Mouse (Mus musculus): ENCODE results near the gene Ptpn14. TPM values are rescaled to one million over a fixed set of nuclear protein-coding genes. Genes with fewer than 3 reads are reported as not detected.

Ptpn14 gene
- polyA plus RNA-seq, 1 experiment from 2014 or later = 11.6 TPM

DNA sequence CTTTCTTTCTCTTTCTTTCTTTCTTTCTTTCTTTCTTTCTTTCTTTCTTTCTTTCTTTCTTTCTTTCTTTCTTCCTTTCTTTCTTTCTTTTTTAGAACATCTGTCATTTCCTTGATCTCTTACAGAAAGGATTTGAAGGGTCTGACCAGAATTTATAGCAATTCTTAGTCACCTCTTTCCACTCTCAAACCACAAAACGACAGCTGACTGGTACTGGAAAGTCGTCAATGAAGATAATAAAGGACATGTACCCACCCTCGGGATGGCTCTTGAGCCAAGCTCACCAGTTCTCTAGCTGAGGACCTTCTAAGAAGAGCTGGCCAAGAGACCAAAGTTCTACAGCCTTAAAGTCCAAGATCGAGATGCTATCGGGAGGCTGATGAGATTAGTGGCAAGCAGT is 9.5 kb upstream of the Ptpn14 start:
- H3K27me3 ChIP-seq (replicated peaks) = no peaks in the 10 kb centered on the region
- 0 out of 2 replicates have a peak, but pooled peaks cover 3% of the 10 kb centered on the region for H3K4me1 ChIP-seq (replicated peaks)
- H3K9ac ChIP-seq = no peak overlapping the region
- 76% methylated on average over 5 of the region's 5 CpGs for WGBS
- no peak for ATAC-seq (ENCODE audit: insufficient number of reproducible peaks, low FRiP score)
- no peak overlapping the region for H3K4me3 ChIP-seq
- H3K9me3 ChIP-seq (replicated peaks) = peaks cover 6% of the 10 kb centered on the region; the same call in 1 of the 2 replicates
- no peaks in the 10 kb centered on the region for H3K36me3 ChIP-seq
- H3K27ac ChIP-seq (ENCODE audit: poor library complexity, severe bottlenecking) = no peak overlapping the region
- H3K4me2 ChIP-seq = no peak overlapping the region

DNA sequence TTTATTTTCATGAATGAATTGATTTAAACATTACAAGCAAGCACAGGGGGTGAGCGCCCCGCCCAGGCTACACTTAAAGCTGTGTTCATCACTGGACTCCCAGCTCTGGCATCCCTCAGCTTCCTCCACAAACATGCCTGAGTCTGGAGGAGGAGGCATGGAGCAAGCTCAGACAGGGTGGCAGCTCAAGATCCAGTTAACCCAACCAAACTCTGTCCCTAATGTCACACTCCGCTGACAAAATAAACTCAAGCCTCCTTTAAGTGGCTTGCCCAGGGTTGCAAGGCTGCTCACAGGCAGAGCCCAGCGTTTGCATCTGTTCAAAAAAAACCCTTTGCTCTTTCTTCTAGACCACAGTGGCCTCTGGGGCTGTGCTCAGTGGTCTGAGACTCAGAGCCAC is 1.9 kb upstream of the Ptpn14 start:
- no peaks in the 10 kb centered on the region for H3K27me3 ChIP-seq (replicated peaks)
- no peak for ATAC-seq (ENCODE audit: insufficient number of reproducible peaks, low FRiP score)
- WGBS = 68% methylated on average over 4 of the region's 4 CpGs
- H3K4me1 ChIP-seq (replicated peaks) = peaks cover 31% of the 10 kb centered on the region
- H3K9ac ChIP-seq = no peak overlapping the region
- 0 out of 2 replicates have a peak, but pooled peaks cover 3% of the 10 kb centered on the region for H3K9me3 ChIP-seq (replicated peaks)
- no peak overlapping the region for H3K4me2 ChIP-seq
- no peaks in the 10 kb centered on the region for H3K36me3 ChIP-seq
- no peak overlapping the region for H3K4me3 ChIP-seq
- no peak overlapping the region for H3K27ac ChIP-seq (ENCODE audit: poor library complexity, severe bottlenecking)

DNA sequence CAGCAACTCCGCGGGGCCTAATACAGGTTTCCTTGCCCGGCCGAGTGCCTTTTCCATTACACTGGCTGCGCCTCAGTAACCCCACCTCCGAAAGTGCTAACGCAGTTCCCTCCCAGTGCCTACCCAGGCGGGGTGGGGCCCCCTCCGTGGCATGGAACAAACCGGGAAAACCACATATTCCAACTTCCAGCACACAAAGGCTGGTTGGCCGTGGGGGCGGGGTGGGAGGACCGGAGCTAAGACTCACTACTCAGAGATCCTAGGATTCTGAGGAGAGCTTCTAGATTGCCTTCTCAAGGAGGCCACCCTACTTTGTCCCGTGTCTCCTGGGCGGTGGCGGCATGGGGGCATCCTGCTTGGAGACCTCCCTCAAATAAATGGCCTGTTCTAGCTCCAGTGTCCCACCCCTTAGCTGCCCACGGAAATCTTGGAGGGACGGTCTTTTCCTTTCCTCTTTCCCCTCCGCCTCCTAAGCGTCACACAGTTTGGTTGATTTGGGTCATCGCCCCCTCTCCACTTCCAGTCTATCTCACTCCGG is 653 bp upstream of the Ptpn14 start:
- Histone ChIP-seq H3K4me3 (peak overlapping the region; percentile 67), H3K9ac (peak overlapping the region; percentile 87), H3K36me3 (no peaks in the 10 kb centered on the region), H3K4me1 (replicated peaks) (peaks cover 44% of the 10 kb centered on the region), H3K9me3 (replicated peaks) (0 out of 2 replicates have a peak, but pooled peaks cover 3% of the 10 kb centered on the region), H3K4me2 (peak overlapping the region; percentile 88), H3K27ac (ENCODE audit: poor library complexity, severe bottlenecking) (peak overlapping the region; percentile 94), H3K27me3 (replicated peaks) (no peaks in the 10 kb centered on the region)
- peak; percentile 68 for ATAC-seq (ENCODE audit: insufficient number of reproducible peaks, low FRiP score)
- WGBS = 2% methylated on average over 22 of the region's 22 CpGs

DNA sequence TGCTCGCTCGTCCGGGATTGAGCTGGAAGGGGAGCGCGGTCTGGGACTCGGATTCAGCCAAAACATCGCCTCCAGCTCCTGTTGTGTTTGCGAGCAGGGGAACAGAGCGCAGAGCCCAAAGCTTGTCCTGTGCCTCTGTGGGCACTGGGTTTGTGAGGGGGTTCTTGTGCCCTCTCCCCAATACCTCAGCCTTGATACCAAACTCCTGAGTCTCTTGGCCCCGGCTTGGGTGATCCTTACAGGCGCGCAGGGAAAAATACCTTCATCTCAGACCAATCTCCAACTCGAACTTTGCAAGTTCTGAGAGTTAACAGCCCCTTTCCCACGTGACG is 682 bp downstream of the Ptpn14 start:
- Histone ChIP-seq H3K4me3 (peak overlapping the region; percentile 67), H3K27ac (ENCODE audit: poor library complexity, severe bottlenecking) (peak overlapping the region; percentile 94), H3K4me2 (peak overlapping the region; percentile 88), H3K36me3 (no peaks in the 10 kb centered on the region), H3K9ac (peak overlapping the region; percentile 87), H3K4me1 (replicated peaks) (peaks cover 45% of the 10 kb centered on the region), H3K9me3 (replicated peaks) (0 out of 2 replicates have a peak, but pooled peaks cover 3% of the 10 kb centered on the region), H3K27me3 (replicated peaks) (no peaks in the 10 kb centered on the region)
- ATAC-seq (ENCODE audit: insufficient number of reproducible peaks, low FRiP score) = no peak
- under 1% methylated on average over 15 of the region's 15 CpGs for WGBS

DNA sequence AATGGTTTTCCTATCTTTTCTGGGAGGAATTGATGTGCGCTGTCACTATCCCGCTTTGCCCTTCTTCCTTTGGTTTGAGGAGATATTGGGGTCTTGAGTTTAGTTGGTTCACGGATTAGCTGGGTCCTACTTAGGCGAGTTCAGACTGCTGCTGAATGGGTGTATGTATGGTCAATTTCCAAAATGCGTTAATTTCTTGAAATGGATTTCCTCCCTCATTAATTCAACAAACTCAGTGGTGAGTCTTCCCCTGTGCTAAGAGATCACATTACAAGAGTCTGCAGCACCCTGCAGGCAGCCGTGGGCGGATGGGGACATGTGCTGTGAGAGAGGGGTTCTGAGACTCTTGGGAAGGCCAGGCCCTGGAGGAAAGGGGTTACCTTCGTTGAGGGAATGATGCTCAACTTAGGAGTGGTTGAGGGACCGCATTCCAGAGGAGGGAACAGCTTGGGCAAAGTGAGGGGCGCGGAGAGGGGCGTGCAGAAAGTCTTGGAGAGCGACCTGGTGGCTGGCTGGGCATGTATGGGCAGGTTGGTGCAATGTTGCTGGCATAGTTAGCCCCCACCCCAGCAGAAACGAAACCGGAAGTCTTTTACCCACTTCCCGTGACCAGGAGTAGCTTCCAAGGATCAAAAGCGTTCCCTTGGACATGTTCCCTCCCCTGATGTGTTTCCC is 1.2 kb downstream of the Ptpn14 start:
- Histone ChIP-seq H3K4me2 (peak overlapping the region; percentile 88), H3K4me3 (peak overlapping the region; percentile 67), H3K4me1 (replicated peaks) (peaks cover 45% of the 10 kb centered on the region), H3K27me3 (replicated peaks) (no peaks in the 10 kb centered on the region), H3K9ac (peak overlapping the region; percentile 87), H3K27ac (ENCODE audit: poor library complexity, severe bottlenecking) (peak overlapping the region; percentile 94; the same call in 1 of the 2 replicates), H3K9me3 (replicated peaks) (0 out of 2 replicates have a peak, but pooled peaks cover 3% of the 10 kb centered on the region), H3K36me3 (0 out of 2 replicates have a peak, but pooled peaks cover 4% of the 10 kb centered on the region)
- WGBS = 9% methylated on average over 17 of the region's 17 CpGs
- ATAC-seq (ENCODE audit: insufficient number of reproducible peaks, low FRiP score) = no peak

DNA sequence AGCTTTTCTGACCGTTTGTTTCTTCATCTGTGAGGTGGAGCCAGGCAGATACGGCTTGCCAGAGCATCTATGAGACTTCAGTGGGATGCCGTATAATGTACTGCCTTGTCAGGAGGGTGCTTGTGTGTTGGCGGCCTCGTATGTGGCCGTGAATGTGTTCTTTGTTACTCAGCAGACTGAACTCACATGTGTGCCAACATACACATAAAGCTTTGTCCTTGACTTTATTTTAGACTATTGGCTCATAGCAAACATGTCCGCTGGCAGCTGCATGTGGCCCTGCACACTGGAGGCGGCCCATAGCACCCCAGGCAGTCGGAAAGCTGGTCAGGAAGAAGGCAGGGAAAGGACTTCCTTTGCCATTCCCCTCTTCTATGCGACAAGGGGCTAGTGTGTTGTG is 3.6 kb downstream of the Ptpn14 start:
- 64% methylated on average over 10 of the region's 10 CpGs for WGBS
- H3K9me3 ChIP-seq (replicated peaks) = no peaks in the 10 kb centered on the region
- peak overlapping the region; percentile 28; the same call in 1 of the 2 replicates for H3K27ac ChIP-seq (ENCODE audit: poor library complexity, severe bottlenecking)
- 0 out of 2 replicates have a peak overlapping the region, but pooled peaks have one; percentile 1 for H3K4me2 ChIP-seq
- H3K36me3 ChIP-seq = 0 out of 2 replicates have a peak, but pooled peaks cover 4% of the 10 kb centered on the region
- H3K27me3 ChIP-seq (replicated peaks) = no peaks in the 10 kb centered on the region
- H3K4me3 ChIP-seq = no peak overlapping the region
- no peak for ATAC-seq (ENCODE audit: insufficient number of reproducible peaks, low FRiP score)
- H3K4me1 ChIP-seq (replicated peaks) = peaks cover 41% of the 10 kb centered on the region
- no peak overlapping the region for H3K9ac ChIP-seq

DNA sequence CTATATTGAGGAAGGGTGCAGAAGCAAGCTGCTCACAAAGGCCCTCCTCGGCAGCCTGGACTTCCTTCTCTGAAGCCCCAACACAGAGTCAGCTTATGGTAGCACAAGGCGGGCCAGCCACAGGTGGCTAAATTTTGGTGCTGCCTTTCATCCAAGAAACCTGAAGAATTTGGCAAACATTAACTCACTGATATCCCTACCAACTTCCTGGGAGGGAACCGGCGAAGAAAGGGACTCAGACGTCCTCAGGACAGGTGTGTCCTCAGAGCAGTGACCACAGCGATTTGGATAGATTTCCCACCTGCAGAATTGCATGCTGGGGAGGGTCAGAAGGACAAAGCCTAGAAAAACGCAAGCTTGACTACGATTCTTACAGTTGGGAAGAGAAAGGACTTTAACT is 4.1 kb downstream of the Ptpn14 start:
- H3K36me3 ChIP-seq = 0 out of 2 replicates have a peak, but pooled peaks cover 4% of the 10 kb centered on the region
- 0 out of 2 replicates have a peak overlapping the region, but pooled peaks have one; percentile 1 for H3K4me2 ChIP-seq
- ATAC-seq (ENCODE audit: insufficient number of reproducible peaks, low FRiP score) = no peak
- no peaks in the 10 kb centered on the region for H3K27me3 ChIP-seq (replicated peaks)
- no peak overlapping the region for H3K4me3 ChIP-seq
- 68% methylated on average over 8 of the region's 8 CpGs for WGBS
- H3K9ac ChIP-seq = no peak overlapping the region
- H3K9me3 ChIP-seq (replicated peaks) = no peaks in the 10 kb centered on the region
- peak overlapping the region; percentile 28 for H3K27ac ChIP-seq (ENCODE audit: poor library complexity, severe bottlenecking)
- H3K4me1 ChIP-seq (replicated peaks) = peaks cover 37% of the 10 kb centered on the region

DNA sequence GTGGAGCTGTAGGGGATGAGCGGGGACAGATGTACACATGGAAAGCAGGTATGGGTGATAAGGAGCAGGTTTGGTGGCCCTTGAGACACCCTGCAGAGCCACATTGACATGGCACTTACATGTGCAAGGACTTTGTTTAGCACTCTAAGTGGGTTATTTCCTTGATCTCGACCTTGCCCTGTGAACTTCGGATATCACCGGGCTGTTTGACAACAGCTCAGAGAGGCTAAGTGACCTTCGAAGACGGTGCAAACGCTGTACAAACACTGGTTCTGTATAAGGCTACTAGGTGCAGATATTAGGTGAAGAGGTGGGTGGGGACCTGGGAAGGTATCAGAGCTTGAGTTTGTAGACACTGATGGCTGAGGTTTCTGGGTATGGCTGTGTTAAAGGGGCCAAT is 12.0 kb downstream of the Ptpn14 start:
- H3K4me2 ChIP-seq = no peak overlapping the region
- WGBS = 75% methylated on average over 7 of the region's 7 CpGs
- no peak overlapping the region for H3K9ac ChIP-seq
- H3K4me3 ChIP-seq = no peak overlapping the region
- peaks cover 11% of the 10 kb centered on the region for H3K36me3 ChIP-seq
- H3K27me3 ChIP-seq (replicated peaks) = no peaks in the 10 kb centered on the region
- no peaks in the 10 kb centered on the region for H3K9me3 ChIP-seq (replicated peaks)
- H3K27ac ChIP-seq (ENCODE audit: poor library complexity, severe bottlenecking) = no peak overlapping the region
- peaks cover 36% of the 10 kb centered on the region for H3K4me1 ChIP-seq (replicated peaks)
- no peak for ATAC-seq (ENCODE audit: insufficient number of reproducible peaks, low FRiP score)

DNA sequence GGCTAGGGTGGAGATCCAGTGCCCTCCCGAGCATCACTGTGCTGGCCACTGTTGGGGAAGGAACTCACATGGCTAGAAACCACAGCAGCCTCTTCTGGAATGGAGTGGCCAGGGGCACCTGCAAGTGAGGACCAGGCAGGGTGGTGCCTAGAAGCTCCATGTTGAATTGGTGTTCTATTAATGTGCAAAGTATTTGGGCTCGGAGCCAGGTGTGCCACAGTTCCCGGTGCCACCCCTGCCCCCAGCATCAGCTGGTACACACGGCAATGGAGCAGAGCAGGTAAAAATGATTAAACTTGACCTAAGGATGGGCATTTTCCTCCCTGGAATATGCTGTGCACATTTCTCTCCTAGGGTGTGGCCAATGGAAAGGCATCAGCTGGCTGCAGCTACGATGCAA is 14.0 kb downstream of the Ptpn14 start:
- H3K4me1 ChIP-seq (replicated peaks) = peaks cover 51% of the 10 kb centered on the region
- no peak overlapping the region for H3K9ac ChIP-seq
- no peaks in the 10 kb centered on the region for H3K9me3 ChIP-seq (replicated peaks)
- no peak overlapping the region for H3K4me2 ChIP-seq
- no peak overlapping the region for H3K4me3 ChIP-seq
- peaks cover 11% of the 10 kb centered on the region for H3K36me3 ChIP-seq
- H3K27me3 ChIP-seq (replicated peaks) = no peaks in the 10 kb centered on the region
- H3K27ac ChIP-seq (ENCODE audit: poor library complexity, severe bottlenecking) = no peak overlapping the region
- 85% methylated on average over 5 of the region's 5 CpGs for WGBS
- ATAC-seq (ENCODE audit: insufficient number of reproducible peaks, low FRiP score) = no peak

DNA sequence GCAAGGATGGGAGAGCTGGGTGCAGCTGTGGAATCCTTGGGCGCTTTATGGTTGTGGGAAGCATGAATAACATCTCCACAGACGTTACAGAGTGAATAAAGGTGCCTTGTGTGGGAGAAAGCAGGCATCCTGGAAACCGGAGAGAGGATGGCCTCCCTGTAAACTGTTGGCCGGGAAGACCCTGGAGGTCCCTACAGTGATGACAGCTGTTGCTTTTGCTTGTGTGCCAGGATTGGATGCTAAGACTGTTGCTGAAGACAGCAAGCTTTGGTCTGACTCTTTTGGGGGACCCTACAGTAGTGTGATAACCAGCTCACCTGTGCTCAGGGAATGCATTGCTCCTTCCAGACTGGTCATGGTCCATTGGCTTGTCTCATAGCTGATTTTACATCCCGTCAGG is 15.1 kb downstream of the Ptpn14 start:
- Histone ChIP-seq H3K9me3 (replicated peaks) (no peaks in the 10 kb centered on the region), H3K36me3 (peaks cover 11% of the 10 kb centered on the region), H3K27me3 (replicated peaks) (no peaks in the 10 kb centered on the region), H3K4me3 (no peak overlapping the region), H3K4me2 (no peak overlapping the region), H3K4me1 (replicated peaks) (peaks cover 59% of the 10 kb centered on the region), H3K9ac (no peak overlapping the region), H3K27ac (ENCODE audit: poor library complexity, severe bottlenecking) (no peak overlapping the region)
- ATAC-seq (ENCODE audit: insufficient number of reproducible peaks, low FRiP score) = no peak
- WGBS = 68% methylated on average over 5 of the region's 5 CpGs

DNA sequence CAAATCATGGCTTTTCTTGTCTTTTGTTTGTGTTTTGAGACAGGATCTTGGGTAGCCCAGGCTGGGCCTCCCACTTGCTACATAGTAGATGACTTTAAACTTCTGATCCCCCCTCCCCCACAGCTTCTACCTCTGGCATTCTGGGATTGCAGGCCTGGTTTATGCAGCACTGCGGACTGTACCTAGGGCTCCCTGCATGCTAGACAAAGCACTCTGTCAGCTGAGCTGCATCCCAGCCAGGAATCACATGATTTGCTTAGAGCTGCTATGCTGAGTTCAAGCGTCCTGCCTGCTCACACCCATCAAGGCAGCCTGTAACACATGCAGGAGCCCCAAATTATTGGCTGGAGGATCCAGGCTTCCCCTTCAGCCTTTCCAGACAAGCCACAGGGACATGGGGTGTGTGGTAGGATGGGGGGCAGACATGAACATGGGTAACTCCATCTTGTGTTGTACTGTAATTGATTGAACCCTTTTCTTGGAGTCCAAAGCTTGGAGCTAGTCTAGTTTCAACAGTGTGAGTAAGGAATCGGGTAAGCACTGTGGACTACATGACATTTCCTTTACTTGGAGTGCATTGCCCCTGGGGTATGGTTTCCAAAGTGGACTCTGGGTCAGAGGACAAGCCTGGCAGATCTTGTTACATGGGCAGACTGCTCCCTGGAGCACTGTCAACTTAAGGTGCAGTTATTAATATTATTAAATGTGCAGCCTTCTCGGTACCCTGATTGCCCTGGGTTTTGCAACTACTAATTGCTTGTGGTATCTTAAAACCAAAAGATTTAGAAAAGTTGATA is 17.0 kb downstream of the Ptpn14 start:
- peak overlapping the region; percentile 52 for H3K27ac ChIP-seq (ENCODE audit: poor library complexity, severe bottlenecking)
- 52% methylated on average over 4 of the region's 4 CpGs for WGBS
- H3K4me1 ChIP-seq (replicated peaks) = peaks cover 51% of the 10 kb centered on the region
- H3K9me3 ChIP-seq (replicated peaks) = no peaks in the 10 kb centered on the region
- peak; percentile 40; the same call in 1 of the 2 replicates for ATAC-seq (ENCODE audit: insufficient number of reproducible peaks, low FRiP score)
- H3K4me3 ChIP-seq = no peak overlapping the region
- peaks cover 11% of the 10 kb centered on the region; the same call in 1 of the 2 replicates for H3K36me3 ChIP-seq
- H3K4me2 ChIP-seq = no peak overlapping the region
- H3K27me3 ChIP-seq (replicated peaks) = no peaks in the 10 kb centered on the region
- H3K9ac ChIP-seq = peak overlapping the region; percentile 40

Data from heart, embryonic 12.5 days (tissue).